Mouse (Mus musculus): Measurements from ENCODE around the gene Fermt3.

Fermt3 gene

GRCm38 (mm10) chr19:6972247-6972917 is 46.9 kb downstream of the Fermt3 start:
- DNase-seq (ENCODE audit: low read depth, low spot score), result no peak

GRCm38 (mm10) chr19:6971644-6972043 is 47.6 kb downstream of the Fermt3 start:
- DNase-seq (ENCODE audit: low read depth, low spot score), result no peak

GRCm38 (mm10) chr19:6970460-6971085 is 48.7 kb downstream of the Fermt3 start:
- DNase-seq (ENCODE audit: low read depth, low spot score), result no peak

- DNase-seq (ENCODE audit: low read depth, low spot score), result peak; percentile 68
Observed at GRCm38 (mm10) chr19:6969665-6970381, 49.4 kb downstream of the Fermt3 start.

- no peak for DNase-seq (ENCODE audit: low read depth, low spot score)
Observed at GRCm38 (mm10) chr19:6969291-6969664, 50.0 kb downstream of the Fermt3 start.

- no peak for DNase-seq (ENCODE audit: low read depth, low spot score)
Observed at GRCm38 (mm10) chr19:6968491-6969271, 50.6 kb downstream of the Fermt3 start.

- no peak for DNase-seq (ENCODE audit: low read depth, low spot score)
Observed at GRCm38 (mm10) chr19:6956461-6956860, 62.8 kb downstream of the Fermt3 start.

GRCm38 (mm10) chr19:6955424-6955823 is 63.8 kb downstream of the Fermt3 start:
- no peak for DNase-seq (ENCODE audit: low read depth, low spot score)

- no peak for DNase-seq (ENCODE audit: low read depth, low spot score)
Observed at GRCm38 (mm10) chr19:6954046-6954445, 65.2 kb downstream of the Fermt3 start.

- DNase-seq (ENCODE audit: low read depth, low spot score), result no peak
Observed at GRCm38 (mm10) chr19:6952712-6953037, 66.6 kb downstream of the Fermt3 start.

GRCm38 (mm10) chr19:6951994-6952711 is 67.1 kb downstream of the Fermt3 start:
- peak; percentile 33 for DNase-seq (ENCODE audit: low read depth, low spot score)

- peak; percentile 92 for DNase-seq (ENCODE audit: low read depth, low spot score)
Observed at GRCm38 (mm10) chr19:6951381-6951968, 67.8 kb downstream of the Fermt3 start.

- DNase-seq (ENCODE audit: low read depth, low spot score), result peak; percentile 73
Observed at GRCm38 (mm10) chr19:6950613-6951153, 68.6 kb downstream of the Fermt3 start.

- no peak for DNase-seq (ENCODE audit: low read depth, low spot score)
Observed at GRCm38 (mm10) chr19:6949951-6950350, 69.3 kb downstream of the Fermt3 start.

GRCm38 (mm10) chr19:6949532-6949931 is 69.7 kb downstream of the Fermt3 start:
- DNase-seq (ENCODE audit: low read depth, low spot score), result no peak
